Mouse (Mus musculus) thymus, postnatal 25 days (tissue): Measurements from ENCODE around the gene Lrrk1.
"Not testable (repeated sequence)": the region's sequence is repeated elsewhere in the genome, so short reads cannot be mapped to it uniquely, and the experiment has no call there.

Experiments used
- DNase-seq: peaks from one replicate; pipeline ENCODE4 v3.0.0; 2022

Gene Lrrk1

GRCm38 (mm10) chr7:66219794-66220227, 168.3 kb downstream of the Lrrk1 start:
- no peak for DNase-seq

- DNase-seq: no peak
Measured at GRCm38 (mm10) chr7:66219028-66219793, 168.9 kb downstream of the Lrrk1 start.

GRCm38 (mm10) chr7:66218193-66219014, 169.7 kb downstream of the Lrrk1 start:
- no peak for DNase-seq

- no peak for DNase-seq
Measured at GRCm38 (mm10) chr7:66217531-66218094, 170.5 kb downstream of the Lrrk1 start.

GRCm38 (mm10) chr7:66217011-66217410, 171.1 kb downstream of the Lrrk1 start:
- no peak for DNase-seq

- DNase-seq: no peak
Measured at GRCm38 (mm10) chr7:66215911-66216310, 172.2 kb downstream of the Lrrk1 start.

GRCm38 (mm10) chr7:66214477-66214876, 173.7 kb downstream of the Lrrk1 start:
- DNase-seq: no peak

- no peak for DNase-seq
Measured at GRCm38 (mm10) chr7:66212887-66213286, 175.3 kb downstream of the Lrrk1 start.

- DNase-seq: no peak
Measured at GRCm38 (mm10) chr7:66209920-66210319, 178.2 kb downstream of the Lrrk1 start.

GRCm38 (mm10) chr7:66201657-66202056, 186.5 kb downstream of the Lrrk1 start:
- DNase-seq: no peak

GRCm38 (mm10) chr7:66200791-66201450, 187.2 kb downstream of the Lrrk1 start:
- DNase-seq: no peak

GRCm38 (mm10) chr7:66200383-66200782, 187.8 kb downstream of the Lrrk1 start:
- DNase-seq: no peak

GRCm38 (mm10) chr7:66199391-66199831, 188.7 kb downstream of the Lrrk1 start:
- no peak for DNase-seq

- no peak for DNase-seq
Measured at GRCm38 (mm10) chr7:66198416-66198815, 189.7 kb downstream of the Lrrk1 start.

GRCm38 (mm10) chr7:66196609-66197445, 191.3 kb downstream of the Lrrk1 start:
- DNase-seq: no peak

- no peak for DNase-seq
Measured at GRCm38 (mm10) chr7:66195881-66196280, 192.3 kb downstream of the Lrrk1 start.

GRCm38 (mm10) chr7:66194511-66194910, 193.6 kb downstream of the Lrrk1 start:
- no peak for DNase-seq

- DNase-seq: not testable (repeated sequence)
Measured at GRCm38 (mm10) chr7:66190385-66190784, 197.8 kb downstream of the Lrrk1 start.

GRCm38 (mm10) chr7:66187581-66188231, 200.4 kb downstream of the Lrrk1 start:
- DNase-seq: no peak

- DNase-seq: no peak
Measured at GRCm38 (mm10) chr7:66185370-66185769, 202.8 kb downstream of the Lrrk1 start.

- DNase-seq: no peak
Measured at GRCm38 (mm10) chr7:66184026-66184425, 204.1 kb downstream of the Lrrk1 start.

GRCm38 (mm10) chr7:66183404-66183803, 204.7 kb downstream of the Lrrk1 start:
- no peak for DNase-seq
